9 mouse cellular contexts compared by ENCODE assay signal in the genomic region with DNA sequence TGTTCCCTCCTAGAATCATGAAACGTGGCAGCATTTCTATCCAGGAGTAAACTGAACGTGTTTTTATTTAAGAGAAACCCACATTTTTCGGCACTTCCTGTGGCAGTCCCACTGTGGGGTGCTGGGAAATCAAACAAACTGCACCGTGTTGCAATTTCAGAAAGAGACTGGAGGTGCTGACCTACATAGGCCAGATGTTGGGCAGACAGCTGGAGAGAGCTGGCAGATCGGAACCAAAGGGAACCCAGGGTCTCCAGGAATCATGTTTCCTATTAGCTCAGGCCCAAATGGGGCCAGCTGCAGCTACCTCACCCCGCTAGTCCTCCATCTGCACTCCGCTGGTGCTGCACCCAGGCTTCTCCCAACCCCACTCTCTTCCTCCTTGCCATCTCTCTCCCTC. TPM values are rescaled to one million over a fixed set of nuclear protein-coding genes. Genes with fewer than 3 reads are reported as not detected.
DNase-seq lines count a peak whose midpoint lies in the region; ATAC-seq and TF ChIP-seq lines count a peak whose summit lies in the region.
"Had no signal": no experiment of that assay in that cellular context is flagged by ENCODE, and none has a peak within 500 bp of the region (broad histone marks: within the 10 kb centered on the region; RNA-seq: fewer than 3 reads in every experiment).

No protein-coding gene starts in this region.

- no peak overlapping the region for H3K4me3 ChIP-seq in forebrain, embryonic 13.5 days
- no peak overlapping the region for H3K4me3 ChIP-seq in forebrain, embryonic 12.5 days (replicated peaks)
- H3K4me3 ChIP-seq in heart, postnatal 0 days (ENCODE audit: low read depth, low read length) = no peak overlapping the region
- H3K4me3 ChIP-seq: liver, embryonic 13.5 days had no signal

- ATAC-seq in forebrain, embryonic 13.5 days = no peak
- ATAC-seq in forebrain, embryonic 12.5 days (ENCODE audit: low FRiP score) = no peak
- ATAC-seq in heart, postnatal 0 days (ENCODE audit: insufficient read depth, low read depth) = 0 out of 2 replicates have a peak, but pooled peaks have one; percentile 25

- H3K36me3 ChIP-seq in forebrain, embryonic 13.5 days (ENCODE audit: poor library complexity, severe bottlenecking) = peaks cover 6% of the 10 kb centered on the region; the same call in 1 of the 2 replicates
- no peaks in the 10 kb centered on the region for H3K36me3 ChIP-seq in forebrain, embryonic 12.5 days (replicated peaks)
- no peaks in the 10 kb centered on the region for H3K36me3 ChIP-seq in heart, postnatal 0 days (replicated peaks; ENCODE audit: control insufficient read depth, insufficient read depth, low read length)
- H3K36me3 ChIP-seq: liver, embryonic 13.5 days had no signal

- H3K27ac ChIP-seq in forebrain, embryonic 13.5 days = peak overlapping the region; percentile 21; the same call in 1 of the 2 replicates
- H3K27ac ChIP-seq in forebrain, embryonic 12.5 days = no peak overlapping the region
- no peak overlapping the region; the same call in 1 of the 2 replicates for H3K27ac ChIP-seq in heart, postnatal 0 days (ENCODE audit: low read depth)
- H3K27ac ChIP-seq: liver, embryonic 13.5 days had no signal

- DNase-seq in CD4-positive, CD25-positive, alpha-beta regulatory T cell, adult 2 months (ENCODE audit: low read depth, low spot score) = peak; percentile 11
- no peak for DNase-seq in heart, postnatal 0 days (ENCODE audit: low spot score)
- peak; percentile 72 for DNase-seq in lung, postnatal 14 days
- no peak for DNase-seq in adrenal gland, adult 18-20 months (ENCODE audit: low spot score in 2 of 2)
- DNase-seq in cerebellum, postnatal 36 days = no peak
- no peak for DNase-seq in frontal cortex, postnatal 25 days (ENCODE audit: low spot score in 2 of 2)
- DNase-seq: liver, embryonic 13.5 days had no signal

- WGBS in forebrain, embryonic 13.5 days = 86% methylated on average over 7 of the region's 7 CpGs
- 87% methylated on average over 7 of the region's 7 CpGs for WGBS in forebrain, embryonic 12.5 days
- 75% methylated on average over 7 of the region's 7 CpGs for WGBS in heart, postnatal 0 days

- TF ChIP-seq CTCF in heart, postnatal 0 days (IDR thresholded peaks at IDR 0.05; ENCODE audit: low read depth) = no peak

- no peak overlapping the region for H3K9ac ChIP-seq in forebrain, embryonic 13.5 days
- no peak overlapping the region for H3K9ac ChIP-seq in forebrain, embryonic 12.5 days
- no peak overlapping the region for H3K9ac ChIP-seq in heart, postnatal 0 days (replicated peaks; ENCODE audit: low read depth, low read length)
- H3K9ac ChIP-seq: liver, embryonic 13.5 days had no signal

- peaks cover 30% of the 10 kb centered on the region for H3K4me1 ChIP-seq in forebrain, embryonic 13.5 days
- peaks cover 27% of the 10 kb centered on the region for H3K4me1 ChIP-seq in forebrain, embryonic 12.5 days
- peaks cover 20% of the 10 kb centered on the region; the same call in 1 of the 2 replicates for H3K4me1 ChIP-seq in heart, postnatal 0 days (ENCODE audit: control insufficient read depth, insufficient read depth)

- no peaks in the 10 kb centered on the region for H3K9me3 ChIP-seq in forebrain, embryonic 13.5 days (replicated peaks)
- H3K9me3 ChIP-seq in forebrain, embryonic 12.5 days = no peaks in the 10 kb centered on the region
- no peaks in the 10 kb centered on the region for H3K9me3 ChIP-seq in heart, postnatal 0 days (replicated peaks; ENCODE audit: control insufficient read depth, low read length)
- H3K9me3 ChIP-seq: liver, embryonic 13.5 days had no signal

- no peaks in the 10 kb centered on the region for H3K27me3 ChIP-seq in forebrain, embryonic 13.5 days
- no peaks in the 10 kb centered on the region for H3K27me3 ChIP-seq in forebrain, embryonic 12.5 days
- H3K27me3 ChIP-seq in heart, postnatal 0 days (ENCODE audit: control insufficient read depth, insufficient read depth, low read length) = no peaks in the 10 kb centered on the region
- H3K27me3 ChIP-seq: liver, embryonic 13.5 days had no signal

- no peak for TF ChIP-seq EP300 in heart, postnatal 0 days (IDR thresholded peaks at IDR 0.05; ENCODE audit: low read depth)

- no peak overlapping the region for H3K4me2 ChIP-seq in forebrain, embryonic 13.5 days
- no peak overlapping the region for H3K4me2 ChIP-seq in forebrain, embryonic 12.5 days
- H3K4me2 ChIP-seq in heart, postnatal 0 days (ENCODE audit: low read depth, low read length) = no peak overlapping the region
- H3K4me2 ChIP-seq: liver, embryonic 13.5 days had no signal

RNA-seq across cellular contexts. Expression of a gene that starts 16.8 kb away (rescaled TPM):
- 15.7 and 18.6 TPM in 2 replicates for polyA plus RNA-seq in forebrain, embryonic 13.5 days (2015; fragmentation: Nextera tagmentation; extraction: Ambion mirVana)
- 25.2 and 26.0 TPM in 2 replicates for polyA plus RNA-seq in forebrain, embryonic 12.5 days (2016; fragmentation: Nextera tagmentation; extraction: Ambion mirVana)
- total RNA-seq in heart, postnatal 0 days (2014; rRNA removed; ENCODE audit: low replicate concordance) = 12.4 and 19.0 TPM in 2 replicates
- polyA plus RNA-seq in heart, postnatal 0 days (2015; fragmentation: Nextera tagmentation; extraction: Ambion mirVana) = 3.3 and 3.8 TPM in 2 replicates
- total RNA-seq in adrenal gland, adult 18-20 months (2021) = 10 to 100 TPM in 1 of 2 experiments, 1 to 10 TPM in 1; 9.8 to 11.2 TPM

Comparison
In these comparisons a context has a peak if more than half of its experiments do, and no peak if none do; other contexts are left out.
1. DNase-seq: peak in CD4-positive, CD25-positive, alpha-beta regulatory T cell, adult 2 months (single experiment) and lung, postnatal 14 days (single experiment); none in heart, postnatal 0 days (single experiment), adrenal gland, adult 18-20 months (0 of 2), cerebellum, postnatal 36 days (0 of 2) and frontal cortex, postnatal 25 days (0 of 2).